Mouse (Mus musculus) brain, adult 2 months (tissue): ENCODE measurements at regions not wholly inside any gene's neighbourhood (a gene's known extent, or its start where the extent isn't known, plus 50 kb on each side); places are given as distances from the start of the nearest gene placed in this dataset.

Experiments
- DNase-seq: peaks from one replicate; pipeline ENCODE4 v3.0.0; 2011; ENCODE audit warnings: low read depth, low spot score

DNA sequence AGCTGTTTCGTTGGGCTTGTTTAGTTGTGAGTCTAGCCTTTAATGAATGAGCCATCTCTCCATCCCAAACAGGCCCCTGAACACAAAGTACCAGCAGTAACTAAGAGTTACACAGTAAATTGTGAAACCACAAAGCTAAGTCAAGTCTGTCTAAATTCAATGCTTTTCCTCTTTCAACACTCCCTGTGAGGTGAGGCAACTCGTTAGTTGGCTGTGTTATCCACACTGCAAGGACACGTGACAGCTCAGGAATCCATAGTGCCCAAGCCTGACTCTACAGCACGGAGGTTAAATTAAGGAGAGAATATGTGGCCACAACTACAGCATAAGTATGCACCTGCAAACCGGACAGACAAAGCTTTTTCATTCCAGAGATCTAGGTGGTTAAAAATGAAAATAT is 54.9 kb upstream of the Gm45716 start:
- no peak for DNase-seq

DNA sequence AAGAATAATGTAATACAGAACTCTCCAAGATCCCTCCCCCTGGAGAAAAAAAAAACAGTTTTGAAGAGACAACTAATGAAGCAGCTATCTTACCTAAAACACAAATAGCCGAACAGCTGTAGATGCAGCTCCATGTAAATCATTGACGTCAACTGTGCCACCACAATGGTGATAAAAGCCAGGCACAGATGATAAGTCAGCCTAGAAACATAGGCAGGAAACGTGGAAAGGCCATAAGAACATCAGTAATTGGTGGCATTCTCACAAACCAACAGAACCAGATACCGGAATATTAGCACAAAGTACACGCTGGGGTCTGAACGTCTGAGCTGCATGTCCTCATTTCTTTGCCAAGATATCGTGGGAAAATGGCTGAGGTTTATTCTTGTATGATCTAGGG is 51.2 kb upstream of the Gm45716 start:
- DNase-seq = no peak
